Mouse (Mus musculus) activated CD4-positive, CD25-positive, alpha-beta regulatory T cell, adult 4 months (primary cell): ENCODE results near the gene D17H6S53E. TPM values are rescaled to one million over a fixed set of nuclear protein-coding genes. Genes with fewer than 3 reads are reported as not detected.
"Not testable (repeated sequence)": the region's sequence is repeated elsewhere in the genome, so short reads cannot be mapped to it uniquely, and the experiment has no call there.

Source experiments
- ATAC-seq: one replicate; pipeline ENCODE4 v1.8.0; 2017
- polyA plus RNA-seq, 2 experiments: library from polyadenylated mRNA; unstranded; fragments of 100-300 nt; shearing (Covaris generic); gene quantifications; one replicate each; pipeline ENCODE4 v1.2.1; 2017

D17H6S53E gene
- polyA plus RNA-seq, 2 experiments from 2014 or later, result 22.6 to 26.3 TPM

GRCm38 (mm10) chr17:35102299-35102698 lies 23.9 kb upstream of the D17H6S53E start:
- no peak for ATAC-seq

GRCm38 (mm10) chr17:35103221-35103690 lies 22.9 kb upstream of the D17H6S53E start:
- no peak for ATAC-seq

GRCm38 (mm10) chr17:35104079-35104478 lies 22.1 kb upstream of the D17H6S53E start:
- no peak for ATAC-seq

GRCm38 (mm10) chr17:35104754-35105153 lies 21.4 kb upstream of the D17H6S53E start:
- ATAC-seq, result no peak

GRCm38 (mm10) chr17:35105740-35106389 lies 20.3 kb upstream of the D17H6S53E start:
- no peak for ATAC-seq

GRCm38 (mm10) chr17:35106522-35106921 lies 19.7 kb upstream of the D17H6S53E start:
- no peak for ATAC-seq

GRCm38 (mm10) chr17:35108097-35108496 lies 18.1 kb upstream of the D17H6S53E start, which contains the start of gene Ly6g5c:
Ly6g5c (plus strand) TSS chr17:35108279.
- no peak for ATAC-seq

- ATAC-seq, result no peak
Measured at GRCm38 (mm10) chr17:35111774-35112173, 14.4 kb upstream of the D17H6S53E start.

- ATAC-seq, result peak; percentile 32
Measured at GRCm38 (mm10) chr17:35115046-35116019, 10.8 kb upstream of the D17H6S53E start, which contains the start of gene Ly6g5b. Ly6g5b (minus strand) TSS chr17:35115428.

GRCm38 (mm10) chr17:35120745-35121142 lies 5.4 kb upstream of the D17H6S53E start:
- ATAC-seq, result no peak

GRCm38 (mm10) chr17:35121143-35121799 lies 4.9 kb upstream of the D17H6S53E start, which contains the start of gene Gpank1:
Gpank1 (plus strand) TSS chr17:35121455.
- peak; percentile 91 for ATAC-seq

- peak; percentile 1 for ATAC-seq
Measured at GRCm38 (mm10) chr17:35121871-35122303, 4.3 kb upstream of the D17H6S53E start, which contains the start of gene Csnk2b. Csnk2b (minus strand) TSS chr17:35122053.

- not testable (repeated sequence) for ATAC-seq
Measured at GRCm38 (mm10) chr17:35123287-35123686, 2.9 kb upstream of the D17H6S53E start.

- ATAC-seq, result not testable (repeated sequence)
Measured at GRCm38 (mm10) chr17:35124261-35124896, 1.8 kb upstream of the D17H6S53E start.

GRCm38 (mm10) chr17:35125081-35125480 lies 1.1 kb upstream of the D17H6S53E start:
- ATAC-seq, result no peak

GRCm38 (mm10) chr17:35125578-35125977 lies 595 bp upstream of the D17H6S53E start:
- no peak for ATAC-seq

- ATAC-seq, result no peak
Measured at GRCm38 (mm10) chr17:35127017-35127416, 844 bp downstream of the D17H6S53E start.

- ATAC-seq, result no peak
Measured at GRCm38 (mm10) chr17:35128996-35129395, 2.8 kb downstream of the D17H6S53E start.

- no peak for ATAC-seq
Measured at GRCm38 (mm10) chr17:35131038-35131437, 4.9 kb downstream of the D17H6S53E start.

GRCm38 (mm10) chr17:35131500-35132173 lies 5.5 kb downstream of the D17H6S53E start, which contains the start of gene Apom:
Apom (minus strand) TSS chr17:35132050.
- no peak for ATAC-seq

- no peak for ATAC-seq
Measured at GRCm38 (mm10) chr17:35132174-35132560, 6.0 kb downstream of the D17H6S53E start.
